Mouse (Mus musculus) heart, postnatal 4 days (tissue): ENCODE data around the gene Ntn1. TPM values are rescaled to one million over a fixed set of nuclear protein-coding genes. Genes with fewer than 3 reads are reported as not detected.

Source experiments
- DNase-seq: peaks from one replicate; pipeline ENCODE4 v3.0.0; 2021
- microRNA-seq, 2 experiments: library from miRNA; unstranded; fragments of <30 nt; microRNA quantifications; one replicate each; pipeline ENCODE4 v1.2.0; 2021 to 2022
- total RNA-seq, 2 experiments: library from RNA; stranded (reverse); gene quantifications; 2 replicates each; pipeline ENCODE4 v1.2.3; 2021

The Ntn1 gene
- total RNA-seq, 2 experiments from 2014 or later, result 85.3 to 101 TPM

GRCm38 (mm10) chr11:68176550-68176949 is 224.1 kb downstream of the Ntn1 start:
- no peak for DNase-seq

GRCm38 (mm10) chr11:68172648-68173045 is 228.0 kb downstream of the Ntn1 start:
- DNase-seq, result no peak

- DNase-seq, result no peak
Measured at GRCm38 (mm10) chr11:68171973-68172647, 228.5 kb downstream of the Ntn1 start.

- no peak for DNase-seq
Measured at GRCm38 (mm10) chr11:68168427-68168826, 232.2 kb downstream of the Ntn1 start.

GRCm38 (mm10) chr11:68164408-68164807 is 236.2 kb downstream of the Ntn1 start:
- no peak for DNase-seq

- no peak for DNase-seq
Measured at GRCm38 (mm10) chr11:68159867-68160266, 240.8 kb downstream of the Ntn1 start.

Small RNAs within 50 kb of the gene (microRNA-seq; reads per million reads assigned to microRNA genes)
- gene Mir6406, result 0 reads per million in 2 experiments

Other genes with a start within 250 kb of the Ntn1 start
- gene Pik3r5, start 31.3 kb upstream of the Ntn1 start, total RNA-seq, result 1 to 10 TPM; 1.2 TPM
- 1 to 10 TPM; 5.0 to 6.1 TPM for gene Pik3r6, start 102.2 kb upstream of the Ntn1 start, total RNA-seq
- under 1 TPM; 0.36 to 0.60 TPM for gene Mfsd6l, start 155.4 kb upstream of the Ntn1 start, total RNA-seq
- gene Ccdc42, start 186.2 kb upstream of the Ntn1 start, total RNA-seq, result under 1 TPM in 1 of 2 experiments, not detected in 1; 0.25 TPM